In genomic region chr2:129183561-129184031, GRCm38 (mm10) we compare ENCODE assay signal across 1 mouse cellular context.
TF ChIP-seq lines count a peak whose summit lies in the region.

No protein-coding gene starts in this region.

TF ChIP-seq in CH12.LX, 34 proteins besides CTCF, POLR2A, EP300 and RAD21 (continued from another document):
- no peak for TF ChIP-seq ZNF384 (IDR thresholded peaks at IDR 0.05; ENCODE audit: low read depth, low read length)
- TF ChIP-seq SIN3A (IDR thresholded peaks at IDR 0.05; ENCODE audit: low read length), result peak; percentile 52; the same call in 1 of the 2 replicates
- TF ChIP-seq SMC3 (IDR thresholded peaks at IDR 0.05; ENCODE audit: low read depth, low read length), result peak; percentile 7; the same call in 1 of the 2 replicates
- TF ChIP-seq JUN (IDR thresholded peaks at IDR 0.05; ENCODE audit: insufficient read depth, low read depth, low read length), result no peak
- TF ChIP-seq IRF4 (IDR thresholded peaks at IDR 0.05; ENCODE audit: low read depth, low read length), result no peak; the same call in 1 of the 2 replicates
- TF ChIP-seq NRF1 (IDR thresholded peaks at IDR 0.05; ENCODE audit: low read depth, low read length), result no peak
